Mouse (Mus musculus) CH12.LX (cell line): ENCODE data around the gene Ankfn1.

ENCODE experiments used
- CTCF ChIP-seq, 2 experiments: IDR thresholded peaks in 1 of 2; conservative IDR thresholded peaks in 1 of 2; 2 replicates each; pipeline ENCODE4 v1.5.1; 2011 to 2012; ENCODE audit warnings: low read depth in 2 of 2, low read length in 2 of 2, improper control_type of control experiment in 1 of 2, inconsistent platforms in 1 of 2, mild to moderate bottlenecking in 1 of 2, moderate library complexity in 1 of 2
- E2F4 ChIP-seq: IDR thresholded peaks from 2 replicates; pipeline ENCODE4 v1.6.1; 2011; ENCODE audit warnings: low read depth, low read length, improper control_type of control experiment; ENCODE audit not compliant: insufficient replicate concordance
- KAT2A ChIP-seq: IDR thresholded peaks from 2 replicates; pipeline ENCODE4 v1.6.1; 2012; ENCODE audit warnings: low read length, improper control_type of control experiment, inconsistent platforms; ENCODE audit not compliant: insufficient replicate concordance
- MAZ ChIP-seq: IDR thresholded peaks from 2 replicates; pipeline ENCODE4 v1.6.1; 2012; ENCODE audit warnings: low read depth, mild to moderate bottlenecking, inconsistent platforms, low read length, improper control_type of control experiment, moderate library complexity
- MYC ChIP-seq: IDR thresholded peaks from 2 replicates; pipeline ENCODE4 v1.6.1; 2011; ENCODE audit warnings: low read depth, mild to moderate bottlenecking, improper control_type of control experiment, low read length
- NELFE ChIP-seq: IDR thresholded peaks from 2 replicates; pipeline ENCODE4 v1.6.1; 2011; ENCODE audit warnings: low read depth, low read length, improper control_type of control experiment
- POLR2A ChIP-seq: IDR thresholded peaks from 2 replicates; pipeline ENCODE4 v1.6.1; 2011; ENCODE audit warnings: low read depth, mild to moderate bottlenecking, improper control_type of control experiment, low read length
- SIN3A ChIP-seq: IDR thresholded peaks from 2 replicates; pipeline ENCODE4 v1.6.1; 2012; ENCODE audit warnings: low read length, improper control_type of control experiment, inconsistent platforms
- ZC3H11A ChIP-seq: IDR thresholded peaks from 2 replicates; pipeline ENCODE4 v1.6.1; 2012; ENCODE audit warnings: low read depth, mild to moderate bottlenecking, inconsistent platforms, low read length, improper control_type of control experiment

- TF ChIP-seq KAT2A (no peak), MAZ (no peak), POLR2A (no peak), E2F4 (no peak), CTCF (conservative IDR thresholded peaks at IDR 0.05 in 1 of 2, IDR thresholded peaks at IDR 0.05 in 1 of 2; ENCODE audit: low read depth in 2 of 2, low read length in 2 of 2) (no peak), NELFE (no peak), ZC3H11A (no peak), MYC (no peak), SIN3A (no peak)
Measured at GRCm38 (mm10) chr11:89804822-89805221, 27.4 kb upstream of the Ankfn1 start.
